Mouse (Mus musculus) forebrain, embryonic 11.5 days (tissue): ENCODE results near the gene Tmc7. TPM values are rescaled to one million over a fixed set of nuclear protein-coding genes. Genes with fewer than 3 reads are reported as not detected.
A peak's percentile ranks its signal among the peaks of the same experiment; 100 is the strongest.

Source experiments
- ATAC-seq: fragments of 200-750 bp; cut with Nextera tagmentation; replicated peaks from 2 replicates; pipeline ENCODE4 v1.8.0; 2017; ENCODE audit warnings: moderate TSS enrichment; ENCODE audit not compliant: low FRiP score
- DNase-seq: peaks from one replicate; pipeline ENCODE4 v3.0.0-alpha.2; 2017; ENCODE audit warnings: low spot score
- H3K27ac ChIP-seq: fragments of 300-500 bp; sonication (generic); 2 replicates; pipeline ENCODE4 v1.5.1; 2014; ENCODE audit warnings: low read depth, low read length
- H3K27me3 ChIP-seq: fragments of 300-500 bp; sonication (generic); 2 replicates; pipeline ENCODE4 v1.6.1; 2014; ENCODE audit warnings: mild to moderate bottlenecking, low read length, mixed read lengths; ENCODE audit not compliant: control insufficient read depth, insufficient read depth
- H3K36me3 ChIP-seq: fragments of 300-500 bp; sonication (generic); 2 replicates; pipeline ENCODE4 v1.6.1; 2014; ENCODE audit warnings: mild to moderate bottlenecking, low read length, moderate library complexity, mixed read lengths; ENCODE audit not compliant: control insufficient read depth, insufficient read depth
- H3K4me1 ChIP-seq: fragments of 300-500 bp; sonication (generic); replicated peaks from 2 replicates; pipeline ENCODE4 v1.6.1; 2014; ENCODE audit warnings: low read length, mixed read lengths; ENCODE audit not compliant: control insufficient read depth, insufficient read depth
- H3K4me2 ChIP-seq: fragments of 300-500 bp; sonication (generic); 2 replicates; pipeline ENCODE4 v1.6.1; 2014; ENCODE audit warnings: low read depth, mild to moderate bottlenecking, low read length, moderate library complexity, mixed read lengths; ENCODE audit not compliant: severe bottlenecking
- H3K4me3 ChIP-seq: fragments of 300-500 bp; sonication (generic); 2 replicates; pipeline ENCODE4 v1.5.1; 2014; ENCODE audit warnings: low read depth, low read length
- H3K9ac ChIP-seq: fragments of 300-500 bp; sonication (generic); 2 replicates; pipeline ENCODE4 v1.6.1; 2014; ENCODE audit warnings: low read length
- H3K9me3 ChIP-seq: fragments of 300-500 bp; sonication (generic); 2 replicates; pipeline ENCODE4 v1.6.1; 2016; ENCODE audit warnings: low read length, mixed read lengths; ENCODE audit not compliant: control insufficient read depth
- WGBS: fragments of 180-500 bp; shearing (Covaris S2); extraction: QIAGEN DNeasy Blood & Tissue Kit; methylation state at CpG from one replicate; pipeline ENCODE4 v1.1.7; 2014; 5-methylcytosine and 5-hydroxymethylcytosine counted together
- polyA plus RNA-seq: library from polyadenylated mRNA; unstranded; fragments of >200 nt; fragmentation: Nextera tagmentation; extraction: Ambion mirVana; gene quantifications from 2 replicates; pipeline ENCODE4 v1.2.1, GENCODE M21; 2014

Tmc7 gene
- polyA plus RNA-seq, 1 experiment from 2014 or later, result 13.1 TPM

DNA sequence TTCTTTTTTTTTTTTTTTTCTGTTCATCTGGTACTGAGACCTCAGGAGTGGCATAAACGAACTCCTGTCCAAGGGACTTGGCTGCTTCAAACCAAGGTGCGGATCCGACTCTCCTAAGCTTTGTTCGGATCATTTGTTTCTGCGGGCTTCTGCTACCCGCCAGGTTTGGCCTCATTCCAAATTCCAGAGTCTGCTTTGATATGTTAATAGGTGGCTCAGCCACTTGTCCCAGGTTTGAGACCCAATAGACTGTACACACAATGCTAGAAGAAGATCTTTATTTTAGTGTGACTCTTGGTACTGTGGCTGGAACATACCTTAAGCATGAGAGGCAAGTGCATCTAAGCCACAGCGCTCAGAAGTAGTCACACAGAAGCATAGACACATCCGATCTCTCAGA lies 27.4 kb upstream of the Tmc7 start:
- no peak overlapping the region for H3K4me2 ChIP-seq
- H3K4me3 ChIP-seq, result no peak overlapping the region
- H3K27me3 ChIP-seq, result no peaks in the 10 kb centered on the region
- no peaks in the 10 kb centered on the region for H3K36me3 ChIP-seq
- WGBS, result 67% methylated on average over 8 of the region's 8 CpGs
- no peak overlapping the region for H3K27ac ChIP-seq
- no peaks in the 10 kb centered on the region for H3K4me1 ChIP-seq
- no peak overlapping the region for H3K9ac ChIP-seq
- no peak for DNase-seq
- no peak for ATAC-seq
- H3K9me3 ChIP-seq, result no peaks in the 10 kb centered on the region

DNA sequence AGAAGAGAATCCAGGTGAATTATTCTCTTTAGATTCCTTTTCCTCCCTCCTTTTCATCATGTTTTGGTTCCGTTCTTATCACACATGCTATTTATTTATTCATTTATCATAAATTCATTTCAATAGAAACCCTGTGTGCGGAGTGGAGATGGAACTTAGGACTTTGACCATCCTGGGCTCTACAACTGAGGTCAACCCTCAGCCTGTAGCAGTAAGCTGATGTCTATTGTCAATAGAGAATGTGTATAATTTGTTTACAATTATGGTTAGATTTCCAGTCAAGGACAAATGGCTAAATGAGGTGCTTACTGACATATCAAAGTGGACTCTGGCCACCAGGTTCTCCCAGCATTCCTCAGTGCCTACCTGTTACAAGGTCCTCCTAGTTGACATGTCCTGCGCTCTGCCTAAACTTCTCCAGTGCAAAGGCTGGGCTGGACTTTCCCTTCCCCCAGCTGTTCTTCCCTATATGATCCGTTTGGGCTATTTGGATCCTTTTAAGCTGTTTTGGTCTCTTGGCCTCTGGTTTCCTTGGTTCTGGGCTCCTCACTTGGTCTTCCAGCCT lies 26.7 kb upstream of the Tmc7 start:
- WGBS, result 95% methylated on average over 4 of the region's 4 CpGs
- no peak overlapping the region for H3K4me3 ChIP-seq
- H3K4me1 ChIP-seq, result no peaks in the 10 kb centered on the region
- no peak for ATAC-seq
- no peaks in the 10 kb centered on the region for H3K27me3 ChIP-seq
- no peaks in the 10 kb centered on the region for H3K9me3 ChIP-seq
- H3K36me3 ChIP-seq, result no peaks in the 10 kb centered on the region
- no peak overlapping the region for H3K9ac ChIP-seq
- no peak for DNase-seq
- H3K27ac ChIP-seq, result no peak overlapping the region
- H3K4me2 ChIP-seq, result no peak overlapping the region

DNA sequence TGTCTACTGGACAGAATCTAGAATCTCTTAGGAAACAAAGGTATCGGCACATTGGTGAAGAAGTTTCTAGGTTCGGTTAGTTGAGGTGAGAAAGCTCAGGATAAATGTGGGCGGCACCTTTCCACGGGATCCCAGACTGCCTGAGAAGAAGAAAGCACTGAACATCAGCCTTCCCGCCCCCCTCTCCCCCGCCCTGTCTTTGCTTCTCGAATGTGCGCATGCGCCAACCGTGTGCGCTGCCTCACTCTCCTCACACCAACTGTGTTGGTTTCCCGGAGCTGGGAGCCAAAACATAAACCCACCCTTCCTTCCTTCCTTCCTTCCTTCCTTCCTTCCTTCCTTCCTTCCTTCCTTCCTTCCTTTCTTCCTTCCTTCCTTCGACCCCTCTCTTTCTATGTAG lies 26.2 kb upstream of the Tmc7 start:
- no peak overlapping the region for H3K27ac ChIP-seq
- H3K9me3 ChIP-seq, result no peaks in the 10 kb centered on the region
- H3K9ac ChIP-seq, result no peak overlapping the region
- no peak overlapping the region for H3K4me3 ChIP-seq
- WGBS, result 89% methylated on average over 13 of the region's 13 CpGs
- H3K4me1 ChIP-seq, result no peaks in the 10 kb centered on the region
- ATAC-seq, result no peak
- no peak for DNase-seq
- H3K27me3 ChIP-seq, result no peaks in the 10 kb centered on the region
- H3K4me2 ChIP-seq, result no peak overlapping the region
- H3K36me3 ChIP-seq, result no peaks in the 10 kb centered on the region

DNA sequence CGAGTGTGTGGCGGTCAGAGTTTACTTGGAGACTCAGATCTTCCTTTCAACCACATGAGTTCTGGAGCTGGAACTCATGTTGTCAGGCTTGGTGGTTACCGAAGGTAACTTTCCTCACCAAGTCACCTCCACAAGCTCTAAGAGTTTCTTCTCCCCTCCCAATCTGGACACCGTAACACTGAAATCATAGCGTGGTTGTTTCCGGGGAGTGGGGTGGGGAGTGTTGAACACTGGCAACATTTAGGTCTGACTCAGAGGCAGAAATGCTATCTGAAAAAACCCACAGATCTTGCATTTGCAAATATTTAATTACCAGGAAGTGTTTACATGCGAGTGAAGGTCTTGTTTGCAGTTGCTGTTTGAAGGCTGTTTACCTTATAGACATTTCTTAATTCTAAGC lies 25.3 kb upstream of the Tmc7 start:
- no peak overlapping the region for H3K4me3 ChIP-seq
- no peak overlapping the region for H3K9ac ChIP-seq
- no peak overlapping the region for H3K4me2 ChIP-seq
- no peaks in the 10 kb centered on the region for H3K27me3 ChIP-seq
- ATAC-seq, result no peak
- H3K9me3 ChIP-seq, result no peaks in the 10 kb centered on the region
- H3K27ac ChIP-seq, result no peak overlapping the region
- no peaks in the 10 kb centered on the region for H3K4me1 ChIP-seq
- DNase-seq, result no peak
- no peaks in the 10 kb centered on the region for H3K36me3 ChIP-seq
- 94% methylated on average over 7 of the region's 7 CpGs for WGBS

DNA sequence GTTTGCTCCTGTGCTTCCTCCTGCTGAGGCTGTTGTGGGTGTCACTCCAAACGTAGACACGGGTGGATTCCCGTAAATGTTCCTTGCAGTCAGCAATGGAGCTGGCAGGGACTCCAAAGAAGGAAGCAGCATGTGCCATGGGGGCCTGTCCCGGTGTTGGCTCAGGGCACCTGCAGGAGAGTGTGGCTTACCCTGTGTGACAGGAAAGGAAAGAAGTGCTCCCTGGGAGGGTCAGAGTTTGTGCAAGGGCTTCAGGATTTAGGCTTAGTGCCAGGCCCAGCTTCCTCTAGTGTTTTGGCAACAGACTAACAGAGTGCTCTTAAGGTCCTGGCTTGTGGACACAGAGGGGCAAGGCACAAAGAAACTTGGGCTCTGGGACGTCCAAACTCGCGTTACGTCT lies 20.3 kb upstream of the Tmc7 start:
- Histone ChIP-seq H3K4me2 (no peak overlapping the region), H3K4me3 (no peak overlapping the region), H3K9me3 (no peaks in the 10 kb centered on the region), H3K27me3 (no peaks in the 10 kb centered on the region), H3K27ac (no peak overlapping the region), H3K4me1 (no peaks in the 10 kb centered on the region), H3K9ac (no peak overlapping the region), H3K36me3 (no peaks in the 10 kb centered on the region)
- DNase-seq (no peak), ATAC-seq (no peak)
- 89% methylated on average over 8 of the region's 8 CpGs for WGBS

DNA sequence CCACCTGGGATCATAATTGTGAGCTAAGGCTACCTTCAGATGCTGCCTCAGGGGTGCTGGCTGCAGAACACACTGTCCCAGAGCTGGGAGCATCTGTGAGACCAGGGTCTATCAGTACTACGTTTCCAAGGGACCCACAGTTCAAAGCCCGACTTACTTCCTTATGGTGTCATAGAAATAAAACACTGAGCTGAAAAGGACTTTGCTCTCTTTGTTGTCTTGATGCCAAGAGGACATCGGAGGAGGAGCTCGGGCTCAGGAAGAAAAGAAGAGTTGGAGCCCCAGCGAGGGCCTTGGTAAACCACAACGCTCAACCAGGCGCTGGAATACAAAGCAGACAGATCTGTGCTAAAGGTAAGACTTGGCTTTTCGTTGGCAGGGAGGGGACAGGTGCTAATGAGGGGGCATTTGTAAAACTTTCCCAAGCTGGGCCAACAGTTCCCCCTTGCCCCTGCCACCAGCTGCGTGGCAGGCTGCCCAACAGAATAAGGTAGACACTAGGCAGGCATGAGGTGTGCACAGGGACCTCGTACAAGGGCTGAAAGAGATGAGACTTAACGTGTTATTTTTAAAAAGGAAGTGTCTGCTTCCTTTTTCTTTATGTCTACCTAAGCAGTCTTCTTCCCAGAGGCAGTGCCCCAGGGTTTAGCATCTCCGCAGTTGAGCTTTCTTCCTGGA lies 15.6 kb upstream of the Tmc7 start:
- no peak for ATAC-seq
- no peak overlapping the region for H3K4me2 ChIP-seq
- no peaks in the 10 kb centered on the region for H3K9me3 ChIP-seq
- WGBS, result 77% methylated on average over 12 of the region's 12 CpGs
- H3K9ac ChIP-seq, result no peak overlapping the region
- no peak for DNase-seq
- peaks cover 6% of the 10 kb centered on the region; the same call in 1 of the 2 replicates for H3K27me3 ChIP-seq
- peaks cover 1% of the 10 kb centered on the region; the same call in 1 of the 2 replicates for H3K4me1 ChIP-seq
- no peak overlapping the region for H3K4me3 ChIP-seq
- no peak overlapping the region for H3K27ac ChIP-seq
- no peaks in the 10 kb centered on the region for H3K36me3 ChIP-seq

DNA sequence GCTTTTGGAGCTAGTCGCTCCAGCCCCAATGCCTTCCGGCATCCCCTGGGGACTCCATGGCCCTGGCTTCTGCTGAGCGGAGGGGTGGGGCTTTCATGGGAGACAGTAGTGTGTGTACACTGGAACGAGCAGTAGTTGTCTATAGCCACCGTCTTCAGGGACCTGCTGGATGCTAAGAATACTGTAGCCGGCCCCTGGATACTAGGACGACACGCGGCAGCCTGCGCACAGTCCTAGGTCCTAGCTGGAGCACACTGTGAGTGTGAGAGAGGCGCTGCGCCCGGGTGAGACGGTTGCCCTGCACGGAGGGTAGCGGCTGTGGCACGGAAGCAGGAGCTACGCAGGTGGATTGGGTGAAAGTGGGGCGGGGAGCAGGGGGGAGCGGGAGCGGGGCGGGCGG lies 12.7 kb upstream of the Tmc7 start, which contains the start of gene Tmc5:
TSS of gene Tmc5 (plus strand) at position 97 of the 400 bp plus-strand sequence.
- DNase-seq (peak; percentile 66), ATAC-seq (no peak)
- 2% methylated on average over 22 of the region's 23 CpGs for WGBS
- peaks cover 6% of the 10 kb centered on the region; the same call in 1 of the 2 replicates for H3K27me3 ChIP-seq
- no peak within 1 kb of the TSS for H3K27ac ChIP-seq
- peak within 1 kb of the TSS; percentile 55 for H3K9ac ChIP-seq
- peak within 1 kb of the TSS; percentile 53 for H3K4me2 ChIP-seq
- peak within 1 kb of the TSS; percentile 24 for H3K4me3 ChIP-seq
- H3K9me3 ChIP-seq, result no peaks in the 10 kb centered on the region
- H3K36me3 ChIP-seq, result no peaks in the 10 kb centered on the region
- peaks cover 16% of the 10 kb centered on the region for H3K4me1 ChIP-seq

DNA sequence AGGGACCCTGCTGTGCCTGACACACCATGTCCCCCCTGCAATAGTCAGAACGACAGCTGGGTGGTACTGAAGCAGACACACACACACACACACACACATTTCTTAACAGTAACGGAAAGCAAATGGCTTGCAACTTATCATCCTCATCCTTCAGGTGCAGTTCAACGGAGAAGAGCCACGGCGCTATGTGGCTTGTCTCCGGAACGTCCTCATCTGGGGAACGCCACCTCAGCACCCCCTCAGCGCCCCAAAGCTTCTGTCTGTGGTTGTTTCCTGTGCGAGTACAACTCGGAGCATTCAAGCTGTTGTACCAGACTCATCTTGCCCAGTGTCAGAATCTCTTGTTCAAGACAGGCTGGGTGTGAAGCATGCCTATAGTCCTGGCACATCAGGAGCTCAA lies 11.7 kb upstream of the Tmc7 start:
- no peak overlapping the region for H3K4me3 ChIP-seq
- H3K4me1 ChIP-seq, result peaks cover 16% of the 10 kb centered on the region
- ATAC-seq (no peak), DNase-seq (no peak)
- no peaks in the 10 kb centered on the region for H3K36me3 ChIP-seq
- no peak overlapping the region for H3K9ac ChIP-seq
- H3K9me3 ChIP-seq, result no peaks in the 10 kb centered on the region
- peaks cover 6% of the 10 kb centered on the region; the same call in 1 of the 2 replicates for H3K27me3 ChIP-seq
- 82% methylated on average over 11 of the region's 11 CpGs for WGBS
- no peak overlapping the region for H3K4me2 ChIP-seq
- H3K27ac ChIP-seq, result no peak overlapping the region

DNA sequence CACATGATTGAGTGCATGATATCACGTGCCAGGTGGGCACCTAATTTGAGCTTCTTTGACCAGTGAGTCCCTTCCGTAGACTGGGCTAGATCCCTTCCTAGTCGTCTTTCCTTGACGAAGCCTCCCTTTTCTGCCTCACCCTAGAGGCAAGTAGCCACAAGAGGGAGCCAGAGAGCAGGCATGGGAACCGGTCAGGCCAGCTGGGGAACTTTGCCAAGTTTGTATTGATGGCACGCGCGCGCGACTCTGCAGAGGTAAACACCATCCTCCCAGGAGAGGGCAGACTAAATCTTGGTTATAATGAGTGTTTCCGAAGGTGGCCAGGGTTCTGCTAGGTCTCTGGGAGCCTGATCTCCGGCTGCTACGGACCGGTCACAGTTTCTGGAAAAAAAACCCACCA lies 10.7 kb upstream of the Tmc7 start:
- peaks cover 16% of the 10 kb centered on the region for H3K4me1 ChIP-seq
- peak overlapping the region; percentile 94; the same call in 1 of the 2 replicates for H3K27ac ChIP-seq
- no peaks in the 10 kb centered on the region for H3K36me3 ChIP-seq
- DNase-seq, result peak; percentile 98
- H3K9me3 ChIP-seq, result no peaks in the 10 kb centered on the region
- peak overlapping the region; percentile 48; the same call in 1 of the 2 replicates for H3K9ac ChIP-seq
- H3K27me3 ChIP-seq, result peaks cover 6% of the 10 kb centered on the region; the same call in 1 of the 2 replicates
- ATAC-seq, result peak; percentile 27
- peak overlapping the region; percentile 46; the same call in 1 of the 2 replicates for H3K4me2 ChIP-seq
- WGBS, result 2% methylated on average over 14 of the region's 14 CpGs
- H3K4me3 ChIP-seq, result no peak overlapping the region
